Mouse (Mus musculus): ENCODE results near the gene Gm49366.
"Not testable (repeated sequence)": the region's sequence is repeated elsewhere in the genome, so short reads cannot be mapped to it uniquely, and the experiment has no call there.

Gm49366 gene

DNA sequence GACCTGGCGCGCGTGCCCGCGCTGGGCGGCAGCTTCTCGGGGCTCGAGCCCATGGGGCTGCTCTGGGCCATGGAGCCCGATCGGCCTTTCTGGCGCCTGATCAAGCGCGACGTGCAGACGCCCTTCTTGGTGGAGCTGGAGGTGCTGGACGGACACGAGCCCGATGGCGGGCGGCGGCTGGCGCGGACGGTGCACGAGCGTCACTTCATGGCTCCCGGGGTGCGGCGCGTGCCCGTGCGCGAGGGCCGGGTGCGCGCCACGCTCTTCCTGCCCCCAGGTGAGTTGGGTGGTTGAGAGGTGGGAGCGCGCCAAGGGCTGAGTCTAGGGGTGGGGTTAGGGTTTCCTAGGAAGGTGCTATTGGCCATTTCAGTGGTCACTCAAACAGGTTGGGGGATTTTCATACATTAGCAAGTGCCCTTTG lies at the start of gene Gm49366:
TSS of gene Gm49366 (plus strand) at position 245 of the 421 bp plus-strand sequence.
- DNase-seq: peak; percentile 66

DNA sequence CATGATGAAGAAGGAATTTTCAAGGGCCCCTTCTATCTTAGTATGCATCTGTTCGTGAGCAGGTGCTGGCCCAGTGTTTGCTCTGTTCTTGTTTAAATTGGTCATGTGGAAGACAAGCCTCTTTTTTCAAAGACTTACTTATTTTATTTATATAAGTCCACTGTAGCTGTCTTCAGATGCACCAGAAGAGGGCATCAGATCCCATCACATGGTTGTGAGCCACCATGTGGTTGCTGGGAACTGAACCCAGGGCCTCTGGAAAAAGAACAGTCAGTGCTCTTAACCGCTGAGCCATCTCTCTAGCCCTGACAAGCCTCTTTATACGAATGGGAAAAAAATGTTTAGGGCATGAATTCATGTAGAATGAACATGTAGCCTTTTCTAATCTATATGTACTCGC lies 49.4 kb upstream of the Gm49366 start:
- no peak for DNase-seq

DNA sequence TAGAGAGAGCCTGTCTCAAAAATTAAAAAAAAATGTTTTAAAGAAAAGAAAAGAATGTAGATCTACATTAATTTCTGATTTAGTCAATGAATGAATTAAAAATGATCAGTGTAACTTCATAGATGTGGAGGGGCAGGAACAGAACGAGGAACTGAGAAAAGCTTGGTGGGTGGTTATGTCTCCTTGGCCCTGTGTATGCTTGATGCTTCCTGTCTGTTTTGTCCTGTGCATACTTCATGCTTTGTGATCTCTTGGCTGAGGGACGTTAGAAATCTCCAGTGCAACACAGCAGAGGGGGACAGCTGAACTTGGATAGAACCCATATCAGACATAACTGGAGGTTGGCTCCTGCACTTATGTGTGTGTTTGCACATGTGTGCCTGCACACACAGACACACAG lies 41.5 kb upstream of the Gm49366 start:
- no peak for DNase-seq

DNA sequence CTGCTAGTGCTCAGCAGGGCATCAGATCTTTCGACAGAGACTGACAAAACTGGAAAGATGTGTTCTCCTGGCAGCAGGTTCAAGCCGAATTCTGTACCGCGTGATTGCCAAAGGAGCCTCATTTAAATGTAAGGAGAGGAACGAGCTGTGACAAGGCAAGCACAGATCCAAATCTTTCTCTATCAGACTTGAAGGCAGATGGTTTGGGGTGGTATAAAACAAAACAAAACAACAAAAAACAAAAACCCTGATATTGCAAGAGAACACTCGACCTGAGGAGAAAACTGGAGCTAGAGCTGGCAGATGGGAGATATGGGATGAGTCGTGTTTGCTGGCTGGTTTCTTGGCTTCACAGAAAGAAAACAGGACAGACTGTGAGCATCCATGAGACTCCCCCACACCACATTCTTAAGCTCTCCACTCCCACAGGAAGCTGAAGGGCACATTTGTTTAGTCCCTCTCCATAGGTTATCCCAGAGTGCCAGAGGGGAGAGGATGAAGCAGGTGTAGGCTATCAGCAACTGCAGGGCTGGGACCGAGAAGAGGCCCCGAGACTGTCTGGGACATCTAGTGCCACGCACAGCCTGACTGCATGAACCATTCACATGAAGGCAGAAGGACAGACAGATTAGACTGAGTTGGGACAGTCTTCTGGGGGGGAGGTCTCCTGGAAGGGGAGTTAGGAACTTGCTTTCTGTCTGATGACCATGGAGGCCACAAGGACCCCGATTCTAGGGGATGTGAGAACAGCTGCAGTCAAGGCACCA lies 40.2 kb upstream of the Gm49366 start:
- DNase-seq: no peak

DNA sequence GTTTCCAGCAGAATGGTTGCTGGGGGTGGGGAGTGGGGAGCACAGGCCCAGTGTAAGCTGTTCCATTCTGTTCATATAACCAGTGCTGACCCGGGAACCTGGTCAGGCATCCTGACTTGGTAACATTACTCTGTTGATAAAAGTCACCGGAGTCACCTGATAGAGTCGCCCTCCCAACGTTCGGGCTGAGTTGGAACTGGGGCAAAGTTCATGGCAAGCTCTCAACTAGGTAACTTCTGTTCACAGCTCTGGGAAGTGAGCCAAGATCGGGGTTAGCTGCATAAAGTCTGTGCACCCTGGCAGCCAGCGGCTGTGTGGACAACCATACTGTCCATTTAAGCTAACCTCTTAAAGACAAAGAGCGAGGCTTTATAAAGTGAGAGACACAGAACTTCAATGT lies 39.5 kb upstream of the Gm49366 start:
- not testable (repeated sequence) for DNase-seq

DNA sequence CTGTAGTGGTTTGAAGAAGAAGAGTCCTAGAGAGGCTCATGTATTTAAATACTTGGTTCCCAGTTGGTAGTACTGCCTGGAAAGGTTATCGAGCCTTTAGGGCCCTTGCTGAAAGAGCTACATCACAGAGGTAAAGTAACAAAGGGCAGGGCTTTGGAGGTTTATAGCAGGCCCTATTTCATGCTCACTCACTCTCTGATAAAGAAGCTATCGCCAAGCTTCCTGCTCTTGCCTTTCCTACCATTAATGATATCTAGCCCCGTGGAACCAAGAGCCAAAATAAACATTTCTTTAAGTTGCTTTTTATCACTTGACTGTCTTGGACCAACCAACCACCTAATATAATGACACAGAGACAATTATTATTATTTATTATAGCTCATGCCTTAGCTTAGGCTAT lies 38.3 kb upstream of the Gm49366 start:
- no peak for DNase-seq

DNA sequence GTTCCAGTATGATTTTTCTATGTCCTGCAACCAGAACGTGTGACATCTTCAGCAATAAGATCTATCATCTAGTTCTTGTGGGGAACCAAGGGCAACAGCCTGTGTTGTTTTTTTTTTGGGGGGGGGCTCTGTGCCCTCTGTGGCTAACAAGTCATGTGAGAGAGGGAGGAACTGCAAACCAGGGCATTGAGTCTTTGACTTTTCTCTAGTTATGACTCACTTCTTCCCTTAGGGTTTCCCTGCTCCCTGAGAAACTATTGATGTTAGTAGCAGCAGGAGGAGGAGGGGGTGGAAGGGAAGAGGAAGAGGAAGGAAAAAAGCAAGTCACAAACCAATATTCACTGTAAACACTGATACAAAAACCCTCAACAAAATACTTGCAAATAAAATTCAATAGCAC lies 34.9 kb upstream of the Gm49366 start:
- DNase-seq: no peak

DNA sequence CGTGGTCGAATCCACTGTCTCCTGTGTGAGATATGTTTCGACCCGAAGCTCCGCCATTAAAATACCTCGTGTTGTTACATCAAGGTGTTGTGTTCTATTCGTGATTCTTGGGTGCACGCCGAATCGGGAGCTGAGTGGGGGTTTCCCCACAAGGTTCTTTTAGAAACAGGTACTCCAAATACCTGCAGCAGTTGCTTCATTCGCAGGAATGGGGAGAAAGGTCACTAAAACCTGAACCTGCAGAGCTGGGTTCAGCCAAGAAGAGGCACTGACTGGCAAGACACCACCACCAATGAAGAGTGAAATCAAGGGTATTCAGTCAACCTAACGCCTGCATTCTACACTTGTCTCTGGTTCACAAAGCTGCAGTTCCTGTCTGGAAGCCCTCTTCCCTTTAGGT lies 30.5 kb upstream of the Gm49366 start:
- DNase-seq: no peak

DNA sequence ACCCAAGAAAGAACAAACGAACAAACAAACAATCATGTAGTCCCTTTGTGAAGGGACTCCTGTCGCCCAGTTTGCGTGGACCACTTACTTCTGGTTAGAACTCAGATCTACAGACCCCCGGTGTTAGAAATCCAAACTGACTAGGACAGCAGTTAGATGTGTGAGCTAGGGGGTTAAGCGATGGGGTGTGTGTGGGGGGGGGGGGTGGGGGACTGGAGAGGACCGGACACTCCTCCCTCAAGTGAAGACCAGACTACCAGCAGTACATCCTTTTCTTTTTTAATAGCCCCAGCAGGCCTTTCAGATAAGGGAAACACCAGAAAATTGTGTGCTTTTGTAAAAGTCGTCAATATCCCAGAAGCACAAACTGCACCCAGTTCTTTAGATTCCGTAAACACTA lies 30.0 kb upstream of the Gm49366 start:
- no peak for DNase-seq

DNA sequence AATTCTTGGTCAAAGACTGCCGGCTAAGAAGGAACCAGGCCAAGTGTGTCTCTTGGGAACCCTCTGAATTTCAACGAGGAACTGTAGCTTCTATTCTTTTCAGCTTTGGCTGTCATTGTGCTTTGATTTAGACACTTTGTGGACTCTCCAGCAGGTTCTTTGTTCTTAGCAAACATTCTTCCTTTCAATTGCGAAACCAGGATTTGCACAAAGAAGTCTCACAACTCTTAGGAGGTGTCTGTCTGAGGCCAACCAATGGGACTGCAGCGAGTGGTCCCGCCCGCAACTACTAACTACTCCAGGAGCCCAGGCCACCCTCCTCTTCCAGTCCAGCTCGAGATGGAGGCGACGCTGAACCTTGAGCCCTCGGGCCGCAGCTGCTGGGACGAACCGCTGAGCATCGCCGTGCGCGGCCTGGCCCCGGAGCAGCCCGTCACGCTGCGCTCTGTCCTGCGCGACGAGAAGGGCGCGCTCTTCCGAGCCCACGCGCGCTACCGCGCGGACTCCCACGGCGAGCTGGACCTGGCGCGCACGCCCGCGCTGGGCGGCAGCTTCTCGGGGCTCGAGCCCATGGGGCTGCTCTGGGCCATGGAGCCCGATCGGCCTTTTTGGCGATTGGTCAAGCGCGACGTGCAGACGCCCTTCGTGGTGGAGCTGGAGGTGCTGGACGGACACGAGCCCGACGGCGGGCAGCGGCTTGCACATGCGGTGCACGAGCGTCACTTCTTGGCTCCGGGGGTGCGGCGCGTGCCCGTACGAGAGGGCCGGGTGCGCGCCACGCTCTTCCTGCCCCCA lies 29.4 kb upstream of the Gm49366 start, which contains the start of gene Acot1:
TSS of gene Acot1 (plus strand) at position 320 of the 795 bp plus-strand sequence.
- DNase-seq: peak; percentile 34

DNA sequence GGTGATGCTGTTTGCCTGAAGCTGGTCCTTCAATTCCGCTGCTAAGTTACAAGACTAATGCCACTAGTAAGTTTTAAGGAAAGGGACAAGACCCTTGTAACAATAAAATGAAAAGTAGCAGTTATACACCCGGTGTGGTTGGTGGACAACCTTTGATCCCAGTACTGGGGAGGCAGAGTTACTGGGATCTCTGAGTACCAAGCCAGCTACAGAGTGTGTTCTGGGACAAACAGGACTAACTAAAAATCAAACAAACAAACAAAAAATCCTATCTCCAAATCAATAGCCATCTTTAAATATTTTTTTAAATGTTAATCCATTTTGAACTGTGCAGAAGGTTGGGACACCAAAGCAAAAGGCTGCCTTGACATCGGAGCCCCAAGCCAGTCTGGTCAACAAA lies 28.5 kb upstream of the Gm49366 start:
- no peak for DNase-seq

DNA sequence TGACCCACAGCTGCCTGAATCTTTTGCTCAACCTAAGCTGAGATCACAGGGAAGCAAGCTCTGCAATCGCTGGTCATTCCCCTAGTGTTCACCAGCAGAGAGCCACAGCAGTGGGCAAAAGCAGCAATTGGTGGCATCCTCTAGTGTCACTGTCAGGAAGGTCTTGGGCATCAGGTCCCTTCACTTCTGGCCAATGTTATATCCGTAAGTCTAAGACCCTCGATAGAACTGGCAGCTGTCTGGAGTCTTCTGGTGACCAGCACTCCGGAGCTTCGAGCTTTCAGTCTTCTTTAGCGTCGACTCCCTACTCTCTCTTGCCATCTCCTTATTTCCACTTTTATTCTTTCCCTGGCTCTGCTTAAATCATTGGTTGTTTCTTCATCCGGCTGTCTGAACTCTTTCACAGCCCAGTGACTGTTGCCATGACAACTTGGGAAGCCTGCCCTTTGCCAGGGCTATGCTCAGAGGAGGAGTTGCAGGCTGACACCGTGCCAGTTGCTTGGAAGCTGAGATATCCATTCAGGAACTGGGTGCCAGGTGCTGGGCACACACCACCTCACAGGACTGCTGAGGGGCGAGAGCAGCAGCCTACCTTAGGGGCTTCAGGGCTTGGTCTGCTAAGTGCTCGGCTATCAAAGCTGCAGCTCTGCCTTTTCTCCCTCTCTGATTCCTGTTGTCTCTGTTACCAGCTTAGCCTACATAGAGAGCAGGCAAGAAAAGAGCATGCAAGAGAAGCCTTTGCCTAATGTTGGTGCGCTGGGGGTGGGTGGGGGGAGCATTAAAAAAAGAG lies 27.3 kb upstream of the Gm49366 start:
- DNase-seq: peak; percentile 80

DNA sequence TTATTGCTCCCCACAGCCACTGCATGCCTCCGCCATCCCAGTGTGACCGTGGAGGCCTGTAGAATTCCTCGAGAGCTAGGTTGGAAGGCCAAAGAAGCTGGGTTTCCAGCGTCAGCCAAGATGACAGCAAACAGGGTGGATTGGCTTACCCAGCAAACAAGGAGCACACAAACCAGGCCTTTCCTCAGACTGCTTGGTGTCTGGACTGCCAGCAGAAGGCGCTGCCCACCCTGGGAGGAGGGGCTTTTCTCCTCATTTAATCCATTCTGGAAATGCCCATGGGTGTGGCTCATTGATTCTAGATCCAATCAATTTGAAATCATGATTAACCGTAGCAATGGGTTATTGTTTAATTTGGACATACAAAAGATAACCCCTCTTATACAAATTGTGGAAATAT lies 25.6 kb upstream of the Gm49366 start:
- DNase-seq: no peak

DNA sequence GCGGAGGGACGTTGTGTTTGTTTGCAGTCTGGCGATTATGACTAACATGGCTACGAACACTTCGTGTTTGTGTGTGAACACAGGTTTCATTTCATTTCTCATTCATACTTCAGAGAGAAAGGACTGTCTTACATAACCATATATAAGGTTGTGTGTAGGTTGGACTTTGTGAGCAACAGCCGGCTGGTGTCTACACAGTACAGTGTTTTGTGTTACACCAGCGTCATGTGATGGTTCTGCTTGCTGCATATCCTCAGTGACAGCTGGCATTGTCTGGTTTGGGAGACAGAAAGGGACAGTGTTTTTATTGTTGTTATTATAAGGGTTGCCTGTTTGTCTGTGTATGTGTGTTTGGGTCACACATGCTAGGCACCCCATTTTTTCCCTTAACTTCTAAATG lies 25.0 kb upstream of the Gm49366 start:
- DNase-seq: no peak

DNA sequence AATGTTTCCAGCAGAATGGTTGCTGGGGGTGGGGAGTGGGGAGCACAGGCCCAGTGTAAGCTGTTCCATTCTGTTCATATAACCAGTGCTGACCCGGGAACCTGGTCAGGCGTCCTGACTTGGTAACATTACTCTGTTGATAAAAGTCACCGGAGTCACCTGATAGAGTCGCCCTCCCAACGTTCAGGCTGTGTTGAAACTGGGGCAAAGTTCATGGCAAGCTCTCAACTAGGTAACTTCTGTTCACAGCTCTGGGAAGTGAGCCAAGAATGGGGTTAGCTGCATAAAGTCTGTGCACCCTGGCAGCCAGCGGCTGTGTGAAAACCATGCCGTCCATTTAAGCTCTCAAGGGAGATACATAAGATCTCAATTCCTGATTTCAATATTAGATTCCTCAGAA lies 18.2 kb upstream of the Gm49366 start:
- DNase-seq: not testable (repeated sequence)

DNA sequence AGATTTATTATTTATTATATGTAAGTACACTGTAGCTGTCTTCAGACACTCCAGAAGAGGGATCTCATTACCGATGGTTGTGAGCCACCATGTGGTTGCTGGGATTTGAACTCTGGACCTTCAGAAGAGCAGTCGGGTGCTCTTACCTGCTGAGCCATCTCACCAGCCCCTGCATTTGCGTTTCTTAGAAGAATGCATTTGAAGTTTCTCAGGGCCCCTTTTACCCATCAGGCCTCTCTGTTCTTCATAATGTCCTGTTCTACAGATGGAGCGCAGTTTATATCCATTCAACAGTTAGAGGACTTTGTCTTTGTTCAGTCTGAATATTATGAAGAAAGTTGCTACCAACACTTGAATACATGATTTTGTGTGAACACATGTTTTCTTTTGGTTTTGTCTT lies 16.5 kb upstream of the Gm49366 start:
- DNase-seq: not testable (repeated sequence)

DNA sequence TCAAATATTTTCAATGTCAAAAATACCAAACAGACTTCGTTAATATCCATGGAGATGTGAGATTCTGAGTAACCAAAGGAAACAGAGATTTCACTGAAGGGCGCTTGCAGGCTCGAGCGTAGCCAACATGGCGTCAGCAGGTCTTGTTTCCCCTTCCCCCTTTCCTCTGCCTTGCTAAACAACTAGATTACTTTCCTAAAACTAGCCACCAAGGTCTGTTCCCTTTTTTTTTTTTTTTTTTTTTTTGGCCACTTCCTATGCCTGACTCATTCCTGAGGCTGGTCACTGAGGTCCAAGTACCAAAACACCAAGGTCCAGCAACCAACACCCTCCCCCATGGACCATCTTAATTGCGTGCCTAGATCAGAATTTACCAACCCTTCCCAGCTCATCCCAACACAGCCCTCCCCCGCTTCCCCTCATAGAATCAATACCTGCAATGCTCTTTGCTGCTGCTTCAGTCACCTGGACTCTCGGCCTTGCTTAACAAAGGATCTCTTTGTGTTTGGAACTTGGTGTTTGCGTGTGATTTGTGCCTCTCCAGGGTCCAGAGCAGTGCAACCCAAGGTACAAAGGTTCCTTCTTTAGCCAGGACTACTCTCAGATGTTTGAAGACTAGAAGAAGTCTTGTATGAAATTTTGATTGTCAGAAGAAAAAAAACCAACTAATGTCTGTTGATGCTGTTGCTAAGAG lies 15.5 kb upstream of the Gm49366 start:
- DNase-seq: no peak

DNA sequence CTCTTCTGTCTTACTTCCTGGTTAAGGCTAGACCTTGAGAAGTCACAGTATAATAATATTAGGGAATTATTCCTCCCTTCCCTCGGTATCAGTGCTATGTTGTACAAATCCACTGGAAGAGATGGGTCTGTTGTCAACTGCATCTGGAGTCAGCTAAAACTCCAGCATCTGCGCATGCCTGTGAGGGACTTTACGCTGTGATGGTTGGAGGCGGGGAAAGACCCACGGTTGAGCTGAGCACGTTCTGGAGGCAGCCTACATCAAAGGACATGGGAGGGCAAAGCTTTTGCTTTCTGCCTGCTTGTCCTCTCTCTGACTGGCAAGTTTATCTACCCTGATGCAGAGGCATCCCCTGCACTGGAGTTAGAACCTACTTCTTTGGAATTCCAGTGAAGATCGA lies 12.8 kb upstream of the Gm49366 start:
- DNase-seq: no peak

DNA sequence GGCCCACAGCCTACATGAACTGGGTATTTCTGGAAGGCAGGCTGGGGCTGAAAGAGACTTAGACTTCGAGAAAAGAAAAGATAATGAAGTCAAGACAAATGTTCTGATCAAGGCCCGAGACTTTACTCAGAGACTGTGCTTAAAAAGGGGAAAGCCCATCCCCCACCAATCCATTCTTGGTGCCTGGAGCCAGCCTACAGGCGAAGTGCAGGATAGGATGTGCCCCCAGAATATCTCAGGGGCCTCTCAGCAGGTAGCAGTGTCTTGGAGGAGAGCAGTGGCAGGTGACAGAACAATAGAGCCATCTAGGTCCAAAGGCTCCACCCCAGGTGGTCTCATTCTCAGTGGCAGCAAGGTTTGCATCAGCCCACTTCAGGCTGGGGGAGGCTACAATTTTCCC lies 10.4 kb upstream of the Gm49366 start:
- DNase-seq: not testable (repeated sequence)

DNA sequence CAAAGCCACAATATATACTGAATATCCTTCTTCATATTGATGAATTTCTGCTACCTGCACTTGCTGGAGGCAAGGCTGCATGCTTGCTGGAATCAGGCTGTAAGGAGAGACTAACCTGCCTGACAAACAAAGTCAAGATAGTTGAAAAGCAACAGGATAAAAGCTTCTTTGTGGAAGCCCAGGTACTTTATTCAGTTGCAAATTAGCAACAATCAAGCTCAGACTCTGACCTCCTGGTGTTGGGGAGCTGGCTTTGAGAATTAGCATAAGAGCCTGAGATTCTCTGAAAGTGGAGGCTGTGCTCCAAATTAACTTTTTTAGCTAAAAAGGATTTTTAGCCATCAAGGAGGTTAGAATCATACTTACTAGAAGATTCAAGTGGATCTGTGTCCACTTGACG lies 9.7 kb upstream of the Gm49366 start:
- not testable (repeated sequence) for DNase-seq

DNA sequence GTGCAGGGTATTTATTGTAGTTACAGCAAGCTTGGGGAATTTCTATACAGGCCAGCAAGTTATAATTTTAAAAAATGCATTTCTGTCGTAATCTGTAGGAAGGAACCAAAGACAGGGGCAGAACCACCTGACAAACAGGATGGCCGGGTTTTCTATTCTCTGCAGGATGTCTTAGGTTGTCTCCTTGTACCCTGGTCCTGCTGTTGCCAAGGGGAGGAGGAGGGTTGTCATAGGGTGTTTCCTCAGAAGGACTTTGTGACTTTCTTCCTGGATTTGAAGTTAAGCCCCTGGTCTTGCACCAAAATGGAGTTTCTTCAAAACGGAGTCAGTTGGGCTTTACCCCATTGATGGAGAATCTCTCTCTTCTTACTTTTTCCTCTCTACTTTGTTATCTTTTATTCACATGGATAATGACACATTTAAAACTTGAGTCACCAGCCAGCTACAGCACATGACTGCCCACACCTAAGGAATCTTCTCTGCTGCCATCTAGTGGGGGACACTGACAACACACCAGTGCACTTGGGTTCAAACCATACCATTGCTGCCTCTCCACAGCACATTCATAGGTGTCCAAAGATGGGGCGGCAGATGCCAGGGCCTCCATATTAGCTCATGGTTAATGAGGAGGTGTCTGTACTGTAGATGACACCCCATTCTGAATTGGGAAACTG lies 7.9 kb upstream of the Gm49366 start:
- peak; percentile 84 for DNase-seq

DNA sequence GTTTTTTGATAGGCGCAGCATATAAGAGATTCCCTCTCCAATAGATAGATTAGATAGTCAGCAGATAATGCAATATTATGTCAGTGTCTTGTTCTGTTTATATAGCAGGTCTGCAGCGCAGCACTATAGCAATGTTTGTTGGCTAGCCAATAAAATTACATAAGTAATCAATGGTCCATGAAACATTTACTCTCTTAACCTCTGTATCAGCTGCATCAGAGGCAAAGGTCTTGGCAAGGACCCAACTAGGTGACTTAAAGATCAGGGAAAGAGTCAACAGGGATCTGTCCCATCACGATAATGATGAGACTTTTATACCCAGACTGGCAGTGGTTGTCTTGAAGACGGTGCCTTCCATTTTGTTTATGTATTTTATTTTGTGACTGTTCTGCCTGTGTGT lies 5.9 kb upstream of the Gm49366 start:
- DNase-seq: no peak
